Mouse (Mus musculus): ENCODE measurements at regions not wholly inside any gene's neighbourhood (a gene's known extent, or its start where the extent isn't known, plus 50 kb on each side); places are given as distances from the start of the nearest gene placed in this dataset.

GRCm38 (mm10) chr13:113526997-113527396, 91.4 kb downstream of the Snx18 start:
- no peak for TF ChIP-seq GATA1 (IDR thresholded peaks at IDR 0.05; ENCODE audit: borderline replicate concordance, low read length)
- no peak for TF ChIP-seq FLI1 (IDR thresholded peaks at IDR 0.05; ENCODE audit: low read length)
